Mouse (Mus musculus) hindlimb bud, embryonic 11.5 days (tissue): ENCODE measurements at regions not wholly inside any gene's neighbourhood (a gene's known extent, or its start where the extent isn't known, plus 50 kb on each side); places are given as distances from the start of the nearest gene placed in this dataset.

ENCODE experiments used
- DNase-seq: peaks from one replicate; pipeline ENCODE4 v3.0.0-alpha.2; 2012; ENCODE audit warnings: low read depth, low spot score; ENCODE audit errors: extremely low spot score

DNA sequence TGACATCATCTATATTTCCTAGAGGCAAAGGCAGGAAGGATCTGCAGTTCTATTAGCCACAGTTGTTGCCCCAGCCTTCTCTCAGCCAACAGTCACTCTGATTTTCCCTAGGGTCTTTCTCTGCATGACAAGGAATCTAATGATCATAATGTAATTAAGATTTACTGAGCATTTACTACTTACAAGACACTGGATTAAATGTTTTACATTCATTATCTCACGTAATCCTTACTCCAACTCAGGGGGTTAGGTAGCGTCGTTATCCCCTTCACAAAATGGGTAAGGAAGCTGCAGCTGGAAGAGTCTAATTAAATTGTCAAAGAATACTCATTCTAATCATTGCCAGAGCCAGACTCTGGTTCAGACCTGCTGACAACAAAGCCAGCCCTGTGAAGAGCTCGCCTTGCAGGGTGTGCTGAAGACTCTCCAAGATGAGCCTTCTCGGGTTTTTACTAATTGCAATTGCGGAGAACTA, 103.8 kb upstream of the Adgrl4 start:
- no peak for DNase-seq

DNA sequence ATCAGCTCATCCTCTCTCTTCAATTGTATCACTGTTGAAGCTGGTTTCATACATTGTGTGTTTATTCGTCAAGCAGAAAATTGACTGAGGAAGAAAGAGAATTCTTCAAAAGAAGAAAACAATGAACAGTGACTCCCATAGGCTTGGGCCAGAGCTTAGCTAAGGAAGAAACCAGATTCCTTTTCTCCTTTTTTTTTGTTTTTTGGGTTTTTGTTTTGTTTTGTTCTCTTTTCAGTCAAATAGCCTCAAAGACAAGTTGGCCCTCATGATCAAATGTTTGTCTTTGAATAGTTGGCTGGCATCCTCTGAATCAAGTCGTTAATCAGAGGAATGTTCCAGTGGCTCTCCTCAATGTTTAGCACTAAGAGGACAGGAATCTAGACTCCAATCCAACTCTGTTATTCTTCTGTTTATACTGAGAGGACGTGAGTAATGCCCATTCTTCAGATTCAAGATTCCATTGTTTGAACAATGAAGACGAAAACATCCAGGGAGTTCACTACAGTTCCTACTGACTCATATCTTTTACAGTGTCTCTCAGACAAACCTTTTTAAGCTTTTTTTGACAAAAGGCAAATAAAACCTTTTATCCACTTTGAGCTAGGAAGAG, 86.1 kb upstream of the Adgrl4 start:
- no peak for DNase-seq

DNA sequence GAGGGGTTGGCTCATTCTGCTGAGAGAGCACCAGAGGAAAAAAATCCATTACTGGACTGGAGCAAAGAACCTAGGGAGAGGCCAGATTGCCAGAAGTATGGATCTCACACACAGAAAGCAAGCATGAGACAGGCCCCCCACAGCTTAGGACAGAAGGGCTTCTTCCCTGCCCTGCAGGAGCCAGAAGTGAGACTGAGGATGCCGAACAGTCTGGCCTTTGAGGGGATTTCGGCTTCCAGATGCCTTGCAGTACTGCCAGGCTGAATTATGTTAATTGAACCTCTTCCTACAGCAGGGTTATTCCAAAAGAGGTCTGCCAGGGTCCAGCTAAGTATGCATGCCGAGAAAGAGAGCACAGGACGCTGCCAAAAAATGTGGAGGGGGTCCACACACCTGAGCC, 71.4 kb upstream of the Adgrl4 start:
- no peak for DNase-seq

DNA sequence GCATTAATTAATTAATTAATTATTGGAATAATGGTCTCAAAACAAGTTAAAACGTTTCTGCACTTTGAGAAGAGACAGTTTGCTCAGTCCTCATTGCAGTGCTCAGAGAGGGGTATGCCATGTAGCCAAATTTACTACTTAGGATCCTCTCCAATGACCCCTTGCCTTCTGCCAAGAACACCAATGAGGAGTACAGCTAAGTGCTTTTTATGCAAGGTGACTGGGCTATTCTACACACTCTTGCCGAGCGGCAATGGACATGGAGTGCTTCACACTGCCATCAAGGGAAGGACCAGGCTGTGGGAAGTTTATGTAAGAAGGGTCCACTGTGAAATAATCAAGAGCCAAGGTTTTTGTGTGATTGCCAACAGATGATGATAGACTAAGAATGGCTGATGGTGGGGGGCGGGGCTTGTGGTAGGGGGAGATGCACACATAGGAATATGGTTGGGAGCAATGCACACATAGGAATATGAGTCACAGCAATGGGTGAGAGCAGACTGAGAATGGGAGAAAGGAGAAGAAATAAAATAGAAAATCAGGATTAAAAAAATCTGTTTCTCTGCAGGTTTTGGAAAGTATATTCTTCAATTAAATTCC, 70.9 kb upstream of the Adgrl4 start:
- DNase-seq: no peak

DNA sequence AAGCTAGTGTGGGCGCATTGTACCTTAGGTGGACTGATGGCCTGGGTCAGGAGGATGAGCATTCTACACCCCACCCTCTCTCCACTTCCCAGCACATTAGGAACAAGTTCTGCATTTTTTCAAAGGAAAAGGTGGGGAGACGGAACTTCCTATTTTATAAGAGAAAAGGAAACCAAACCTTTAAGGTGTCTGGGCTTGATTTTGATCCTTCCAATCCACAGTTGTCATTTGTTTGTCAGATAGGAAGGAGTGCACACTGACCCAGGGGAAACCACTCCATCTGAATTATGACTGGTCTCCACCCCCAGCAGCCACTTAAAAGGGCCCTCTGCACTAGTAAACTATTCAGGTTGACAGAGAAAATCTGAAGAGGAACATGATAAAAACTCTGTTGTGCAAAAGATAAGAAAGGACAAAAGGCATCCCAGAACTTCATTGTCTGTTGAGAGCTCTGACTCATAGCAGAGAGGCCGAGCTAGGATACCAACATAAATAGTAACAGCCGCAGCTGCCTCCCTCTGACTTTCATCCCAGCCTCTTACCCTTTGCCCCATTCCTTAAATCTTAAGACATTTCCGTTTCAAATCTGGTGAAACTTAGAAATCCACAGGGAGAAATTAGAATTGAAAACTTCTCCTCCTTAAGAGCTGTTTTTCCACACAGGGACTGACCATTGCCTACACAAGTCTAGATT, 54.2 kb upstream of the Adgrl4 start:
- no peak for DNase-seq

DNA sequence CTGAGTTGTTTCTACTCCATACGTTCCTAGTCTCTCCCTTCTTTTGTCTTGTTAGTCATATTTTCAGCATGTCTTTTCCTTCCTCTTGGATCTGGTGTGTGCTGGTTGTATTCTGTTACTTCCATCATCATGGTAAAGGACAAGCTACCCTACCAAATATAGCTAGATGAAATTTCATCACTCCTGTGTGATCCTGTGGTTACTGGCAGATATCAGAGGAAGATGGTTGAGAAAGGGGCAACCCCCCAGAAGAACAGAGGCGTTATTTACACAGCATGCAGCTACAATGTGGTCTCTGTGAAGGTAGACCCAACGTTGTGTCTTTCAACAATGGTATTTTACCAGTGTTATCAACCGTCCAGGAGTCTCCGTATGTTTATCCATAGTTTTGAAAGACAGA, 52.8 kb upstream of the Adgrl4 start:
- DNase-seq: no peak

DNA sequence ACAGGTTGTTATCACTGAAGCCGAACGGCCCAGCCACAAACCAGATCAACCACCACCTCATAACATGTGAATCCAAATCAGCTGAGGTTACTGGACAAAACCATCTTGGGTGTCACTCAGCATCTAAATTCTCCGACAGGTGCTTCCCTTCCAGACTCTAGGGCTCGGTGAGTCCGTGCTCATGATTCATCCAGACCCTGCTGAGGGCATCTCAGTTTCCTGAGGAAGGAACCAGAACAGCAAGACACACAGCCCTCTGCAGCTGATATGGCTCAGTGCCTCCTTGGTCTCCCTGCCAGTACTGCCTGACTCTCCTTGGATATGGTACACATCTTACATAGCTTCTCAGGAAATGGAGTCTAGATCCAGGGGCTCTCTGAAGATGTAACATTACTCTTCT, 51.6 kb upstream of the Adgrl4 start:
- DNase-seq: no peak
